Mouse (Mus musculus) cerebellum, adult 2 months (tissue): Measurements from ENCODE around the gene Tspan3. TPM values are rescaled to one million over a fixed set of nuclear protein-coding genes. Genes with fewer than 3 reads are reported as not detected.

Experiments used
- DNase-seq, 2 experiments: peaks; one replicate each; pipeline ENCODE4 v3.0.0; 2021
- H3K27ac ChIP-seq: fragments of 200-500 bp; 2 replicates; pipeline ENCODE4 v1.5.1; 2012; ENCODE audit warnings: low read length, control low read depth, inconsistent platforms; ENCODE audit not compliant: insufficient read depth
- H3K27me3 ChIP-seq: fragments of 200-500 bp; 2 replicates; pipeline ENCODE4 v1.6.1; 2012; ENCODE audit warnings: inconsistent platforms, mild to moderate bottlenecking, low read length, moderate library complexity; ENCODE audit not compliant: control insufficient read depth, insufficient read depth
- H3K4me1 ChIP-seq: fragments of 200-500 bp; 2 replicates; pipeline ENCODE4 v1.6.1; 2011; ENCODE audit warnings: low read length; ENCODE audit not compliant: control insufficient read depth, insufficient read depth
- H3K4me3 ChIP-seq: fragments of 200-500 bp; replicated peaks from 2 replicates; pipeline ENCODE3; 2011; ENCODE audit warnings: mild to moderate bottlenecking, low read depth, low read length, control low read depth; ENCODE audit not compliant: insufficient read depth
- CTCF ChIP-seq: fragments of 200-500 bp; IDR thresholded peaks from 2 replicates; pipeline ENCODE4 v1.5.1; 2011; ENCODE audit warnings: low read depth, mild to moderate bottlenecking, control low read depth, low read length, moderate library complexity, borderline replicate concordance; ENCODE audit not compliant: insufficient read depth
- POLR2A ChIP-seq: fragments of 200-500 bp; IDR thresholded peaks from 2 replicates; pipeline ENCODE4 v1.6.1; 2011; ENCODE audit warnings: low read length, control low read depth, borderline replicate concordance; ENCODE audit not compliant: insufficient read depth
- WGBS: fragments of 180-500 bp; shearing (Covaris S2); methylation state at CpG from one replicate; pipeline ENCODE4 v1.1.7; 2018; 5-methylcytosine and 5-hydroxymethylcytosine counted together
- polyA plus RNA-seq: library from polyadenylated mRNA; depleted of rRNA; stranded (reverse); fragments of >200 nt; gene quantifications from 2 replicates; pipeline ENCODE4 v1.2.3, GENCODE M21; 2012

The Tspan3 gene
- polyA plus RNA-seq, 1 experiment, result 542 TPM

DNA sequence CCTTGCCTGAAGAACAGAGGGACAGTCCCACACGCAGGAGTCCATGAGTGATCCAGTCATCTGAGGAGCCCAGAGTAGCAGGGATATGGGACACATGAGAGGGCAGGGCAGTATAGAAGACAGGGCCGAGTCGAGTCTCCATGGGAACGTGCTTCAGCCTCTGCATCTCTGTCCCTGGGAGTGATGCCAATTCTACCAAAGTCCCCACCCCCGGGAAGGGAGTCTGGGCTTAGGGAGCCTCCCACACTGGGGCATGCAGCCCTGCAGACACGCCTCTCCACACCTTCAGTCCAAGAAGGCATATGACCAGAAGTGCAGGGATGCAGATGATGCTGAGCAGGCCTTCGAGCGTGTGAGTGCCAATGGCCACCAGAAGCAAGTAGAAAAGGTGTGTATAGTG, 42.3 kb downstream of the Tspan3 start:
- H3K27ac ChIP-seq, result no peak overlapping the region
- TF ChIP-seq POLR2A (no peak), CTCF (no peak)
- 54% methylated on average over 8 of the region's 8 CpGs for WGBS
- peaks cover 36% of the 10 kb centered on the region for H3K4me1 ChIP-seq
- DNase-seq, result no peak
- no peaks in the 10 kb centered on the region for H3K27me3 ChIP-seq
- no peak overlapping the region for H3K4me3 ChIP-seq

DNA sequence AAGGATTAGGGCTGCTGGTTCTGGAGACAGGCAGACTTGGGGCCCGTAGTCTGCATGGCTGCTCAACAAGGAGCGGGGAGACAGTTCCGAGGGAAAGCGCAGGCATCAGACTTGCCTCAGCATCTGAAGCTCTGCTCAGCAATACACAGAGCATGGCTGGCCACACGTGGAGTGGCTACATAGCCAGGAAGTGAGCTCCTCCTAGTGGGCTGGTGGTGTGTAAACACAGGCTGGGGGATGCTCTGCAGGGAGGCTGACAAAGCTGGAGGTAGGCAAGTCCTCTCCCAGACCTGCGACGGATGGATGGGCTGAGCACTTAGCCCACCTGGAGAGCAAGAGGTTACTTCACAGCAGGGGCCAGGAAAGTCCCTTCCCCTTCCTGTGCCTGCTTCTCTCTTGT, 44.2 kb downstream of the Tspan3 start:
- 43% methylated on average over 7 of the region's 7 CpGs for WGBS
- TF ChIP-seq POLR2A (no peak), CTCF (peak; percentile 46; the same call in 1 of the 2 replicates)
- Histone ChIP-seq H3K4me1 (peaks cover 22% of the 10 kb centered on the region), H3K27ac (no peak overlapping the region), H3K4me3 (no peak overlapping the region), H3K27me3 (no peaks in the 10 kb centered on the region)
- DNase-seq, result peak in 1 of 2 experiments; percentile 32

DNA sequence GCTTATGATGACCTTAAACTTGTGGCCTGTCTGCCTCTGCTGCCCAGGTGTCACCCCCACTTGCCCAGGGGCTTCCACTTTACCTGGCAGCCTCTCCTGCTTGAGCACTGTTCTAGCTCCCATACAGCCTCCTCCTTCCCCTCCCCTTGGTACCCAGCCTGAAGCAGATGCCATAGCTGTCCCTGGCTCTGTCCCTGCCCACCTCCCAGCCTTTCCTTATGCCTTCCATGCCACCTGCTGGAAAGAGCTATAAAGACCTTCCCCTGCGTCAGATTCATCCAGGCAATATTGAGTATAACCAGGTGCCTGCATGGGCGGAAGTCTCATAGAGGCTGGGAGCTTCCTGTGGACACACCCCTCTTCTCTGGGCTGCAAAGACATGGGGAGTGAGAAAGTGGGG, 45.6 kb downstream of the Tspan3 start:
- 34% methylated on average over 2 of the region's 2 CpGs for WGBS
- TF ChIP-seq CTCF, result no peak
- TF ChIP-seq POLR2A, result no peak
- no peak for DNase-seq
- H3K27me3 ChIP-seq, result no peaks in the 10 kb centered on the region
- no peak overlapping the region for H3K4me3 ChIP-seq
- peaks cover 22% of the 10 kb centered on the region for H3K4me1 ChIP-seq
- H3K27ac ChIP-seq, result no peak overlapping the region

DNA sequence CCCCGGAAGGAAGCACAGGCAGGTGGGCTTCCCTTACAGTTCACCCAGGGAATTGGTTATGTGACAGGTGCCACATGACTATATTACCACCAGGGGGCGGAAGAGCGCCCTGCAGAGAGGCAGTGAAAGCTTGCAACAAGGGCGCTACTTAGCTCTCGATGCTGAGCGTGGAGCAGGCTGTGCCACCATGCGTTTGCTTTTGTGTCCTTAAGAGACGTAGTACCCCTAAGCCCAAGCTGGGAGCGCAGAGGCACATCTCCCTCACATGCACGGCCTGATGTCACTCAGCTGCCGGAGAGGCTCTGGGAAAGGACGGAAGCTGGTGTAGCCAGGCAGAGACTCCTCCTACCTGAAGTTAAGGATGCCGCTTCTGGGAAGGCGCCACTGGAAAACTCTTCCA, 46.7 kb downstream of the Tspan3 start:
- peak; percentile 65 to 68 for DNase-seq
- peaks cover 17% of the 10 kb centered on the region for H3K4me1 ChIP-seq
- WGBS, result 1% methylated on average over 14 of the region's 14 CpGs
- TF ChIP-seq POLR2A (no peak), CTCF (peak; percentile 87)
- H3K27me3 ChIP-seq, result no peaks in the 10 kb centered on the region
- H3K4me3 ChIP-seq, result peak overlapping the region; percentile 60
- no peak overlapping the region for H3K27ac ChIP-seq

DNA sequence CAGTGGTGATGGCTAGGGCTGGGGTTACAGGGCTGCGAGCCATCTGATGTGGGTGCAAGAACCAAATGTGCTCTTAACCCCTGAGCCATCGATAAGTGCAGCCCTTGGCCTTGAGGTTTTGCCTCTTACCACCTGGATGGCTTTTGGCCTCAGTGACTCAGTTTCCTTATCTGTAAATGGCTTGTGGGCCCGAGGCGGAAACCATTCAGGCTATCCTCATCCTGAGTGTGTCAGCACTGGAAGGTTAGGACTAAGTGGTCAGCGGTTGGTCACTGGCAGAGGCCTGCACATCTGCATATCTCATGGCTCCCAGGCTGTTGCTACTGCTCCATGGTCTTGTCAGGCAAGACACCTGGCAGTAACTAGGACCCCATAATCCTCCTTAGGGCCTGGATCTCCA, 47.2 kb downstream of the Tspan3 start:
- H3K27ac ChIP-seq, result no peak overlapping the region
- TF ChIP-seq CTCF (no peak), POLR2A (no peak)
- no peaks in the 10 kb centered on the region for H3K27me3 ChIP-seq
- H3K4me1 ChIP-seq, result peaks cover 12% of the 10 kb centered on the region
- WGBS, result 90% methylated on average over 5 of the region's 5 CpGs
- H3K4me3 ChIP-seq, result no peak overlapping the region
- no peak for DNase-seq

DNA sequence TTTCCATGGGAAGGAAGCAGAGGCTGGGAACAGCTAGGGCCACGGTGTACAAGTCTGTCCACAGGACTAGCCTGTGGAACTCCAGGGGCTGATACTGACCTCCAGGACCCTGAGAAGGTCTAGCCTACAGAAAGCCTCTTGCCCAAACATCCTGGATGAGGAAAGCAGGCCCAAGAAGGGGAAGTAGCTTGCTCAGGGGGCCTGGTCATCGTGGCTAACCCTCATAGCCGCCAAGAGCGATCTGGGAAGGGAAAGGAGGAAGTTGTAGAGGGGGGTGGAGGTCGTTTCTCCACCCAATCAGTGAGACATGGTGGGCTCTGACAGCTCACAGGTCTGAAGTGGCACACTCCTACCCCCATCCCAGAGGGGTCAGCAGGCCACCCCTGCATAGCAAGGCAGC, 57.1 kb downstream of the Tspan3 start:
- H3K27me3 ChIP-seq, result no peaks in the 10 kb centered on the region
- DNase-seq, result no peak
- no peak overlapping the region for H3K27ac ChIP-seq
- H3K4me3 ChIP-seq, result no peak overlapping the region
- WGBS, result 90% methylated on average over 5 of the region's 5 CpGs
- H3K4me1 ChIP-seq, result no peaks in the 10 kb centered on the region
- TF ChIP-seq CTCF, result no peak
- TF ChIP-seq POLR2A, result no peak

DNA sequence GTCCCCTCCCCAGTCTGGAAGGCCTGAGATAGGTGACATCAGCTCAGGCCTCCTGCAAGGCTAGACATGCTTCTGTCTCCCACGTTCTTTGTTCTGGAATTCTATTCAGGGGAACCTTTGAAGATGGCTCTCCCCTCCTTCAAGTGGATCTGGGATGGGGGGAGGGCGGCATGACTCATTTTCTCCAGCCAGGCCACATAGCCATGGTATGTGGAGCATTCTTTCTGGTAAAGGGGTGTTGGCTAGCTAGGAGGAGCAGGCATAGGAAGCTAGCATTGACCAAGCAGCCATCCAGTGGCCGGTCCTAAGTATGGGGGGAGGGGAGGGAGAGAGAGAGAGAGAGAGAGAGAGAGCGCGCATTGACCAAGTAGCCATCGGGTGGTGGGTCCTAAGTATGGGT, 57.8 kb downstream of the Tspan3 start:
- 84% methylated on average over 6 of the region's 6 CpGs for WGBS
- Histone ChIP-seq H3K27ac (no peak overlapping the region), H3K4me3 (no peak overlapping the region), H3K4me1 (no peaks in the 10 kb centered on the region), H3K27me3 (no peaks in the 10 kb centered on the region)
- TF ChIP-seq CTCF (no peak), POLR2A (no peak)
- DNase-seq, result no peak

DNA sequence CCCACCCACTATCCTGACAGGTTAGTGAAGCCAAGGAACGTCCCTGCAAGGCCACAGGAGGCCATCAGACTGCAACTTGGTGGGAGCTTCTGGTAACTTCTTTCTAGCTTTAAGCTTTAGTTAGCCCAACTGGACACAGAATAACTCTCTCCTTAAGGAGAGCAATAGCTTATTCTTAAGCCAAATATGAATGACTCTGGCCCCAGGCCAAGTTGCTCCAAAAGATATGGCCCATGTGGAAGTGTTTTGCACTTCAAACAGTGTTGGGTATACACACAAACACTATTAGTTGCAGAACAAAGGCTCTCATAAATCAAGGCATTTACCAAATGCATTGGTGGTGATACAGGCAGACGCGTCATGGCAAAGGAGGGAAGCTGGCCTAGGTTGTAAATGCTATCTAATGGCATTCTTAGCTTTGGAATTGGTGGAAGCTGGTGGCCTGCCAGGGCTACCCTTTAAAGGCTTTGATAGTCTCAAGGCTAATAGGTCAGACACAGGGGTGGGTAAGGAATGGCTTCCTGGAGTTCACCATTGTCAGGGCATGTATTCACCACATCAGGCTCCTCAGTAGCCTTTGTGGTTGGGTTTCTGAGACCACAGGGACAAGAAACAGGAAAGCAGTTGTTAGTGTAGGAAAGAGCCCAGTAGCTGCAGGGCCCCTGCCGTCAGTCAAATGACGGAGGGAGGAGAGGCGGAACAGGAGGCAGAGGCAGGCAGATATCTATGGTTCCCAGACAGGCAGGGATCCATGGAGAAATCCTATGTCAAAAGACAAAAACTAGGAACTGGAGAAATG, 58.8 kb downstream of the Tspan3 start:
- H3K4me1 ChIP-seq, result no peaks in the 10 kb centered on the region
- WGBS, result 81% methylated on average over 6 of the region's 6 CpGs
- TF ChIP-seq POLR2A (no peak), CTCF (no peak)
- no peaks in the 10 kb centered on the region for H3K27me3 ChIP-seq
- H3K4me3 ChIP-seq, result no peak overlapping the region
- no peak for DNase-seq
- no peak overlapping the region for H3K27ac ChIP-seq

DNA sequence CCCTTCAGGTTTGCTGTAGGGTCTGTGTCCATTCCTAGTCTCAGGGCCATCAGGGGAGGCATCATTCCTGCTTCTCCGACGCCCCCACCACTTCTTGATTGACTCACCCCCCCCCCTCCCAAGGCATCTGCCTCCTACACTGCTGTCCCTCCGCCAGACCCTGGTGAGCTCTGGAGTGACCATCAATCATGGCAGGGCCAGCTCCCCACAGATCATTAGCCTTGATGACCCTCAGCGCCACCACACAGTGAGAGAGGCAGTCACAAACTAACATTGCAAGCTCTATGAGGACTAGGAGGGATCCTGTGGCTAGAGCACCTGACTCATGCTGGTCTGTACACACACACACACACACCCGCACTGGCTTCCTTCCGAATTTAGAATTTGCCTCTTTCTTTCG, 60.4 kb downstream of the Tspan3 start:
- Histone ChIP-seq H3K27ac (no peak overlapping the region), H3K4me1 (no peaks in the 10 kb centered on the region), H3K4me3 (no peak overlapping the region), H3K27me3 (no peaks in the 10 kb centered on the region)
- DNase-seq, result no peak
- WGBS, result 80% methylated on average over 7 of the region's 7 CpGs
- TF ChIP-seq POLR2A (no peak), CTCF (no peak)
